Mouse (Mus musculus) testis, adult 2 months (tissue): ENCODE data around the gene Supt4a.

ENCODE experiments used
- CTCF ChIP-seq: fragments of 200-500 bp; IDR thresholded peaks from 2 replicates; pipeline ENCODE4 v1.5.1; 2012; ENCODE audit warnings: low read depth, mild to moderate bottlenecking, inconsistent platforms, low read length, moderate library complexity; ENCODE audit not compliant: control insufficient read depth, insufficient read depth, insufficient replicate concordance
- POLR2A ChIP-seq: fragments of 200-500 bp; IDR thresholded peaks from 2 replicates; pipeline ENCODE4 v1.6.1; 2012; ENCODE audit warnings: low read depth, mild to moderate bottlenecking, inconsistent platforms, low read length, moderate library complexity; ENCODE audit not compliant: control insufficient read depth

DNA sequence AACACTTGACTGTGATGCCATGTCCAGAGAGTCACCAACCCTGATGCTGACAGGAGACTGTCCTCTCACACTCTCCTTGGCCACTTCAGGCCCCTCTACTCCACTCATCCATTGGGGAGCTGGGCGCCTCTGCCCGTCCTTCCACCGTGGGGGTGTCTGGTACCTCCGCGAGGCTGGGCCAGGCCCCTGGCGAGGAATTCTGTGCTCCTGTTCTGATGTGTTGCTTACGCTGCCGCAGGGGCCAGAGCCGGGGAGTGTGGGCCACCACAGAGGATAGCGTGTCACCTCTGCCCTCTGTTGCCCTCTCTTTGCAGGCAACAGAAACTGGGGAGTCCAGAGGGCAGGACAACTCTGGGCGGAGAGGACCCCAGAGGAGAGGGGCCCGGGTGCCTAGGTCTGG lies 41.6 kb downstream of the Supt4a start:
- no peak for TF ChIP-seq POLR2A
- TF ChIP-seq CTCF = no peak
